Mouse (Mus musculus) hindbrain, embryonic 13.5 days (tissue): ENCODE results near the gene Tas2r135. TPM values are rescaled to one million over a fixed set of nuclear protein-coding genes. Genes with fewer than 3 reads are reported as not detected.

Experiments
- polyA plus RNA-seq: library from polyadenylated mRNA; unstranded; fragments of >200 nt; fragmentation: Nextera tagmentation; extraction: Ambion mirVana; gene quantifications from 2 replicates; pipeline ENCODE4 v1.2.1, GENCODE M21; 2015

Tas2r135 gene
- polyA plus RNA-seq, 1 experiment from 2014 or later: not detected

Other genes starting within 250 kb of the Tas2r135 start
- not detected in 2 replicates for gene Tas2r144, start 190.1 kb upstream of the Tas2r135 start, polyA plus RNA-seq
- 12.3 and 13.5 TPM in 2 replicates for gene Gstk1, start 159.5 kb upstream of the Tas2r135 start, polyA plus RNA-seq
- gene Tmem139, start 143.5 kb upstream of the Tas2r135 start, polyA plus RNA-seq: 0.23 and 0.48 TPM in 2 replicates
- gene Casp2, start 140.4 kb upstream of the Tas2r135 start, polyA plus RNA-seq: 43.5 and 47.5 TPM in 2 replicates
- gene Clcn1, start 118.7 kb upstream of the Tas2r135 start, polyA plus RNA-seq: 1.5 and 1.6 TPM in 2 replicates
- 5.8 and 6.7 TPM in 2 replicates for gene Fam131b, start 80.8 kb upstream of the Tas2r135 start, polyA plus RNA-seq
- 47.5 and 50.1 TPM in 2 replicates for gene Zyx, start 55.8 kb upstream of the Tas2r135 start, polyA plus RNA-seq
- 0.31 and 0.68 TPM in 2 replicates for gene Epha1, start 32.2 kb upstream of the Tas2r135 start, polyA plus RNA-seq
- not detected in 2 replicates for gene Tas2r143, start 5.2 kb upstream of the Tas2r135 start, polyA plus RNA-seq
- gene Tas2r126, start 29.1 kb downstream of the Tas2r135 start, polyA plus RNA-seq: not detected in 2 replicates
- gene Olfr458, start 59.8 kb downstream of the Tas2r135 start, polyA plus RNA-seq: not detected in 2 replicates
- gene Olfr457, start 70.9 kb downstream of the Tas2r135 start, polyA plus RNA-seq: 0.04 TPM in 1 of 2 replicates, not detected in the other
- gene Olfr456, start 81.8 kb downstream of the Tas2r135 start, polyA plus RNA-seq: not detected in 2 replicates
- gene Olfr455, start 142.2 kb downstream of the Tas2r135 start, polyA plus RNA-seq: not detected in 2 replicates
- not detected in 2 replicates for gene Tcaf3, start 192.3 kb downstream of the Tas2r135 start, polyA plus RNA-seq
- 2.1 and 2.4 TPM in 2 replicates for gene Tcaf2, start 239.8 kb downstream of the Tas2r135 start, polyA plus RNA-seq